Mouse (Mus musculus) heart, adult 2 months (tissue): ENCODE measurements around the gene Hivep1. TPM values are rescaled to one million over a fixed set of nuclear protein-coding genes. Genes with fewer than 3 reads are reported as not detected.

ENCODE experiments used
- DNase-seq, 2 experiments: peaks; one replicate each; pipeline ENCODE4 v3.0.0; 2021
- H3K27ac ChIP-seq: fragments of 200-600 bp; 2 replicates; pipeline ENCODE4 v1.8.1; 2022
- H3K27me3 ChIP-seq: fragments of 200-500 bp; 2 replicates; pipeline ENCODE4 v1.6.1; 2012; ENCODE audit warnings: mild to moderate bottlenecking, low read length, inconsistent platforms, mixed read lengths; ENCODE audit not compliant: control insufficient read depth, insufficient read depth
- H3K36me3 ChIP-seq: fragments of 200-500 bp; 2 replicates; pipeline ENCODE4 v1.6.1; 2012; ENCODE audit warnings: low read length, inconsistent platforms; ENCODE audit not compliant: control insufficient read depth, insufficient read depth
- H3K4me1 ChIP-seq: fragments of 200-500 bp; 2 replicates; pipeline ENCODE4 v1.6.1; 2011; ENCODE audit warnings: low read length; ENCODE audit not compliant: control insufficient read depth, insufficient read depth
- H3K4me3 ChIP-seq: fragments of 200-600 bp; 2 replicates; pipeline ENCODE4 v1.8.1; 2022
- H3K79me2 ChIP-seq: fragments of 200-500 bp; replicated peaks from 2 replicates; pipeline ENCODE4 v1.6.1; 2012; ENCODE audit warnings: mild to moderate bottlenecking, inconsistent platforms, low read length, moderate library complexity, mixed read lengths; ENCODE audit not compliant: control insufficient read depth, insufficient read depth
- H3K9ac ChIP-seq: fragments of 200-500 bp; 2 replicates; pipeline ENCODE4 v1.6.1; 2012; ENCODE audit warnings: low read depth, mild to moderate bottlenecking, control low read depth, inconsistent platforms, low read length, mixed read lengths
- CTCF ChIP-seq: fragments of 200-600 bp; IDR thresholded peaks from 2 replicates; pipeline ENCODE4 v1.8.1; 2022; ENCODE audit warnings: antibody characterized with exemption, mild to moderate bottlenecking, moderate library complexity
- EP300 ChIP-seq: fragments of 200-500 bp; IDR thresholded peaks from 2 replicates; pipeline ENCODE4 v1.6.1; 2011; ENCODE audit warnings: low read depth, low read length, control low read depth; ENCODE audit not compliant: insufficient read depth
- POLR2A ChIP-seq: fragments of 200-500 bp; IDR thresholded peaks from 2 replicates; pipeline ENCODE4 v1.6.1; 2011; ENCODE audit warnings: mild to moderate bottlenecking, low read depth, low read length, control low read depth; ENCODE audit not compliant: insufficient read depth
- WGBS: fragments of 180-500 bp; shearing (Covaris S2); methylation state at CpG from one replicate; pipeline ENCODE4 v1.1.7; 2018; 5-methylcytosine and 5-hydroxymethylcytosine counted together
- intact Hi-C: fragments of 180-260 bp; cut with DNase I; formaldehyde crosslinking; loops from one replicate; pipeline ENCODE4 v1.15.1; 2025
- polyA plus RNA-seq: library from polyadenylated mRNA; depleted of rRNA; stranded (reverse); fragments of >200 nt; gene quantifications from 2 replicates; pipeline ENCODE4 v1.2.3, GENCODE M21; 2012
- total RNA-seq, 2 experiments: library from RNA; stranded (reverse); gene quantifications; 2 replicates each; pipeline ENCODE4 v1.2.3; 2021

Gene Hivep1
- total and polyA plus RNA-seq, 3 experiments = 16.8 to 23.2 (median 22.1) TPM

DNA sequence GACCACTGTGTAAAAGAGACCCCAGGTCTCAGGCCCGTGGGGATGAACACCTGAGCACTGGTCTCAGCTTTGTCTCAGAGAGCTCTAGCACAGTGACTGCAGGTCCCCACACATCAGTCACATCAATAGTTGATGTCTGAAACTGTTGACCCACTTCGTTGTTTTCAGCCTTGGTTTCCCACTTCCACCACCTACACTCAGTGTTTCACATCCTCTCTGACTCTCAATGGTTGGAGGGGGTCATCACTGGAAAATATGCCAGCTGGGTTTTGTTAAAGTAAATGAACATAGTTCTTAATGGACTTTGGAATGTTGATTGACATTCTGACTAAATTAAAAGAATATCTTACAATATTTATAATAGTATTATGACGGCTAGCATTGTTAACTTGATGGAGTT lies 58.6 kb downstream of the Hivep1 start:
- H3K36me3 ChIP-seq = no peaks in the 10 kb centered on the region; the same call in 1 of the 2 replicates
- no peak for DNase-seq
- H3K27me3 ChIP-seq = no peaks in the 10 kb centered on the region
- peaks cover 5% of the 10 kb centered on the region for H3K79me2 ChIP-seq
- no peak overlapping the region for H3K4me3 ChIP-seq
- 90% methylated on average over 3 of the region's 3 CpGs for WGBS
- no peak overlapping the region for H3K27ac ChIP-seq
- TF ChIP-seq EP300 (no peak), POLR2A (no peak), CTCF (no peak)
- H3K9ac ChIP-seq = no peak overlapping the region
- intact Hi-C loops = no loop called here
- H3K4me1 ChIP-seq = peaks cover 6% of the 10 kb centered on the region

GRCm38 (mm10) chr13:42112071-42112470 lies 60.2 kb downstream of the Hivep1 start:
- H3K9ac ChIP-seq = peak overlapping the region; percentile 36; the same call in 1 of the 2 replicates
- no peaks in the 10 kb centered on the region for H3K27me3 ChIP-seq
- intact Hi-C loops = no loop called here
- no peak for DNase-seq
- peaks cover 5% of the 10 kb centered on the region for H3K79me2 ChIP-seq
- no peak overlapping the region for H3K4me3 ChIP-seq
- WGBS = 82% methylated on average over 6 of the region's 6 CpGs
- no peak for TF ChIP-seq POLR2A
- TF ChIP-seq EP300 = no peak
- TF ChIP-seq CTCF = no peak
- H3K4me1 ChIP-seq = peaks cover 13% of the 10 kb centered on the region
- H3K27ac ChIP-seq = no peak overlapping the region
- peaks cover 4% of the 10 kb centered on the region for H3K36me3 ChIP-seq

GRCm38 (mm10) chr13:42112748-42113147 lies 60.9 kb downstream of the Hivep1 start:
- Histone ChIP-seq H3K36me3 (peaks cover 4% of the 10 kb centered on the region), H3K27me3 (no peaks in the 10 kb centered on the region), H3K4me3 (no peak overlapping the region), H3K27ac (no peak overlapping the region), H3K4me1 (peaks cover 13% of the 10 kb centered on the region), H3K79me2 (peaks cover 5% of the 10 kb centered on the region), H3K9ac (no peak overlapping the region)
- no peak for DNase-seq
- no peak for TF ChIP-seq POLR2A
- TF ChIP-seq CTCF = no peak
- no peak for TF ChIP-seq EP300
- intact Hi-C loops = no loop called here
- 88% methylated on average over 5 of the region's 5 CpGs for WGBS

DNA sequence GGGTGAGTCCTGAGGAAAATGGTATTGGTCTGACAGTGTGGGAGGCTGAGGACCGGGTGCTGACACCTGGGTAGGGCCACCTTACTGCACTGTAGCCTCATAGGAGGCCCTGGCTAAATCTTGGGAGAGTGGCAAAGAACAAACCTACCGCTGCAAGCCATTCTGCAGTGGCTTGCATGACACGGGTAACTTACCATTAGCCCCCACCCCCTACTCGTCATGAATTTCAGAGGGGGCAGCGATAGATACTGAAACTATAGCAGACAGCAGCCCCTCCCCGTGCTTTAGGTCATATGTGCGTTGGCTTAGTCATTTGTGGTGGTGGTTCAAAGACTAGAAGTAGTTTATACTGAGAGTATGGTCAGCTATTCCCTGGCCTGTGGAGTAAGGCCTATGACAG lies 61.8 kb downstream of the Hivep1 start:
- Histone ChIP-seq H3K79me2 (peaks cover 5% of the 10 kb centered on the region), H3K36me3 (peaks cover 4% of the 10 kb centered on the region), H3K27me3 (no peaks in the 10 kb centered on the region), H3K9ac (no peak overlapping the region), H3K27ac (no peak overlapping the region), H3K4me1 (peaks cover 8% of the 10 kb centered on the region), H3K4me3 (no peak overlapping the region)
- WGBS = 97% methylated on average over 7 of the region's 7 CpGs
- intact Hi-C loops = no loop called here
- TF ChIP-seq EP300 (no peak), CTCF (no peak), POLR2A (no peak)
- no peak for DNase-seq

GRCm38 (mm10) chr13:42116301-42116700 lies 64.5 kb downstream of the Hivep1 start:
- no peak overlapping the region for H3K4me3 ChIP-seq
- no peak for DNase-seq
- H3K79me2 ChIP-seq = peaks cover 2% of the 10 kb centered on the region; the same call in 1 of the 2 replicates
- H3K27ac ChIP-seq = no peak overlapping the region
- WGBS = 52% methylated on average over 6 of the region's 6 CpGs
- no peaks in the 10 kb centered on the region for H3K27me3 ChIP-seq
- peaks cover 7% of the 10 kb centered on the region for H3K4me1 ChIP-seq
- TF ChIP-seq POLR2A (no peak), CTCF (no peak), EP300 (no peak)
- peaks cover 4% of the 10 kb centered on the region for H3K36me3 ChIP-seq
- no peak overlapping the region for H3K9ac ChIP-seq
- intact Hi-C loops = no loop called here

GRCm38 (mm10) chr13:42119062-42119461 lies 67.2 kb downstream of the Hivep1 start:
- Histone ChIP-seq H3K79me2 (peaks cover 1% of the 10 kb centered on the region; the same call in 1 of the 2 replicates), H3K4me3 (no peak overlapping the region), H3K9ac (no peak overlapping the region), H3K27me3 (no peaks in the 10 kb centered on the region), H3K4me1 (peaks cover 9% of the 10 kb centered on the region), H3K36me3 (peaks cover 4% of the 10 kb centered on the region), H3K27ac (no peak overlapping the region)
- no peak for DNase-seq
- WGBS = 89% methylated on average over 2 of the region's 2 CpGs
- TF ChIP-seq CTCF = 0 out of 2 replicates have a peak, but pooled peaks have one; percentile 10
- TF ChIP-seq EP300 = no peak
- intact Hi-C loops = loop anchor here (2.0 kb wide), 1 partner anchor 18 kb away; no protein-coding TSS in a partner anchor
